Mouse (Mus musculus): ENCODE data around the gene Fam210b. TPM values are rescaled to one million over a fixed set of nuclear protein-coding genes. Genes with fewer than 3 reads are reported as not detected.
"Not testable (repeated sequence)": the region's sequence is repeated elsewhere in the genome, so short reads cannot be mapped to it uniquely, and the experiment has no call there.

Fam210b gene
- 131 and 149 TPM in 2 replicates for polyA plus RNA-seq (2015; fragmentation: Nextera tagmentation; extraction: Ambion mirVana)

GRCm38 (mm10) chr2:172345258-172345738, at the start of gene Fam210b:
Fam210b (plus strand) TSS chr2:172345565.
- under 1% methylated on average over 35 of the region's 35 CpGs for WGBS (ENCODE audit: insufficient replicate concordance)
- peaks cover 24% of the 10 kb centered on the region for H3K36me3 ChIP-seq
- H3K9ac ChIP-seq, result peak within 1 kb of the TSS; percentile 97
- DNase-seq, result peak; percentile 96
- H3K4me3 ChIP-seq (replicated peaks), result peak within 1 kb of the TSS; percentile 87
- H3K9me3 ChIP-seq (replicated peaks), result no peaks in the 10 kb centered on the region
- peaks cover 4% of the 10 kb centered on the region; the same call in 1 of the 2 replicates for H3K27me3 ChIP-seq
- ATAC-seq (ENCODE audit: low read depth), result peak; percentile 72
- peak within 1 kb of the TSS; percentile 94 for H3K4me2 ChIP-seq
- peaks cover 53% of the 10 kb centered on the region for H3K4me1 ChIP-seq (replicated peaks)
- peak within 1 kb of the TSS; percentile 100 for H3K27ac ChIP-seq

DNA sequence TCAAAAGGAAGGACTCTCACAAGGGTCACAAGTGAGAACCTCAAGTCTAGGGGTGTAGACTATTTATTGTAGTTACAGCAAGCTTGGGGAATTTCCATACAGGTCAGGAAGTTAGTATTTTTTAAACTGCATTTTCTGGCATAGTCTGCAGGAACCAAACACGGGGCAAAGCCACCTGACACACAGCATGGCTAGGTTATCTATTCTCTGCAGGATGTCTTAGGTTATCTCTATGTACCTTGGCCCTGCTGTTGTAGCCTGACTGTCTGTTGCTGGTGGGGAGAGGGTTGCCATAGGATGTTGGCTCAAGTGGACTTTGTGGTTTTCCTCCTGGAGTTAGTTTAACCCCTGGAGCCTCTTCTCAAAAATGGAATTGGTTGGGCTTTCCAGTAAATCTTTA, 47.3 kb upstream of the Fam210b start:
- Histone ChIP-seq H3K27ac (peak overlapping the region; percentile 92), H3K36me3 (no peaks in the 10 kb centered on the region), H3K27me3 (0 out of 2 replicates have a peak, but pooled peaks cover 4% of the 10 kb centered on the region), H3K4me2 (peak overlapping the region; percentile 52), H3K4me1 (replicated peaks) (peaks cover 56% of the 10 kb centered on the region), H3K4me3 (replicated peaks) (no peak overlapping the region; the same call in 1 of the 2 replicates), H3K9ac (peak overlapping the region; percentile 65), H3K9me3 (replicated peaks) (no peaks in the 10 kb centered on the region)
- ATAC-seq (ENCODE audit: low read depth), result peak; percentile 94
- DNase-seq, result peak; percentile 55
- WGBS (ENCODE audit: insufficient replicate concordance), result 0% methylated on average over 1 of the region's 1 CpGs

DNA sequence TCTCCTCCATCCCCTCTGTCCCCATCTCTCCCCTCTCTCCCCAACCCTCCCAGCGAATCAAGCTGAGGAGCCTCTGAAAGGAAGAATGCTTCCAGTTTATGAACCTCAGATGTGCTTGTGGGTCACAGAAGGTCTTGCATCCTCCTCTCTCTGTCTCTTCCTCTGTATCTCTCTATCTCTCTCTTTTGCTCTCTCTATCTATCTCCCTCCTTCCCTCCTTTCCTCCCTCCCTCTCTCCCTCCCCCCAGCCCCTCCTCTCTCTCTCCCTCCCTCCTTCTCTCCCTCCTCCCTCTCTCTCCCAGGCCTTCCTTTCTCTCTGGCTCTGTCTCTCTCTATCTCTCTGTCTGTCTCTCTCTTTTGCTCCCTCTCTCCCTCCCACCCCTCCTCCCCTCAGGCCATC, 46.8 kb upstream of the Fam210b start:
- H3K9ac ChIP-seq, result peak overlapping the region; percentile 65
- 14% methylated on average over 1 of the region's 1 CpGs for WGBS (ENCODE audit: insufficient replicate concordance)
- peak overlapping the region; percentile 52 for H3K4me2 ChIP-seq

GRCm38 (mm10) chr2:172299126-172299921, 46.0 kb upstream of the Fam210b start:
- WGBS (ENCODE audit: insufficient replicate concordance), result 33% methylated on average over 14 of the region's 14 CpGs
- H3K36me3 ChIP-seq, result no peaks in the 10 kb centered on the region
- H3K9ac ChIP-seq, result peak overlapping the region; percentile 65
- peak overlapping the region; percentile 52 for H3K4me2 ChIP-seq
- no peaks in the 10 kb centered on the region for H3K9me3 ChIP-seq (replicated peaks)
- ATAC-seq (ENCODE audit: low read depth), result no peak
- peak overlapping the region; percentile 92 for H3K27ac ChIP-seq
- no peak overlapping the region for H3K4me3 ChIP-seq (replicated peaks)
- peaks cover 50% of the 10 kb centered on the region for H3K4me1 ChIP-seq (replicated peaks)
- 0 out of 2 replicates have a peak, but pooled peaks cover 4% of the 10 kb centered on the region for H3K27me3 ChIP-seq
- DNase-seq, result no peak

More for the DNA sequence above, 46.8 kb upstream of the Fam210b start:
- Histone ChIP-seq H3K27ac (peak overlapping the region; percentile 92), H3K4me1 (replicated peaks) (peaks cover 56% of the 10 kb centered on the region), H3K36me3 (no peaks in the 10 kb centered on the region), H3K27me3 (0 out of 2 replicates have a peak, but pooled peaks cover 4% of the 10 kb centered on the region), H3K9me3 (replicated peaks) (no peaks in the 10 kb centered on the region), H3K4me3 (replicated peaks) (no peak overlapping the region; the same call in 1 of the 2 replicates)
- ATAC-seq (ENCODE audit: low read depth) (peak; percentile 70), DNase-seq (no peak)

- ATAC-seq (ENCODE audit: low read depth) (no peak), DNase-seq (no peak)
- H3K4me1 ChIP-seq (replicated peaks), result peaks cover 40% of the 10 kb centered on the region
- H3K36me3 ChIP-seq, result no peaks in the 10 kb centered on the region
- no peak overlapping the region for H3K4me2 ChIP-seq
- H3K9me3 ChIP-seq (replicated peaks), result no peaks in the 10 kb centered on the region
- H3K9ac ChIP-seq, result no peak overlapping the region
- WGBS (ENCODE audit: insufficient replicate concordance), result 72% methylated on average over 5 of the region's 5 CpGs
- H3K27ac ChIP-seq, result no peak overlapping the region
- H3K4me3 ChIP-seq (replicated peaks), result no peak overlapping the region
- H3K27me3 ChIP-seq, result 0 out of 2 replicates have a peak, but pooled peaks cover 8% of the 10 kb centered on the region
These were observed 43.0 kb upstream of the Fam210b start for GRCm38 (mm10) chr2:172302396-172302795.

DNA sequence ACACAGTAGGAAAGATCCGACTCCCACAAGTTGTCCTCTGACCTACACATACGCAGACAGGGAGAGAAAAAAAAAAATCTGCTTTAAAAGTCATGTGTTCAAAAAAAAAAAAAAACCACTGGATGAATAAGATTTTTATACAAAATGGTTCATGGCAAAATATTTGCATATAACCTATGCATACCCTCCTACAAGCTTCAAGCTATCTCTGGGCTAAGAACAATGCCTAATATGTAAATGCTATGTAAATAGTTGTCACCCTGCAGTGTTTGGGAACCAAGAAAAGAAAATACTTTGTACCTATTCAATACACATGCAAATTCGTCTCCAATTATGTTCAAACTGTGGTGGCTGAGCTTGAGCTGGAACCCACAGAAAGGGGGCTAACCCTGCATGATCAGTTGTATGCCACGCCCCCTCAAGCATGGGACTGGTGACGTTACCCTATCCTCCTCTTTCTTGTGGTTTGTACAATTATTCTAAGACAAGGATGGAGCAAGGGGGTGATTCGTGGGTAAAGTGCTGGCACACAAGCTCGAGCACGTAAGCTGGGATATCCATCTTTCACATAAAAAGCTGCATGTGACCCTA, 41.2 kb upstream of the Fam210b start:
- WGBS (ENCODE audit: insufficient replicate concordance), result 54% methylated on average over 8 of the region's 8 CpGs
- H3K4me1 ChIP-seq (replicated peaks), result peaks cover 21% of the 10 kb centered on the region
- no peak overlapping the region for H3K4me3 ChIP-seq (replicated peaks)
- H3K4me2 ChIP-seq, result no peak overlapping the region
- 0 out of 2 replicates have a peak, but pooled peaks cover 8% of the 10 kb centered on the region for H3K27me3 ChIP-seq
- no peaks in the 10 kb centered on the region for H3K36me3 ChIP-seq
- H3K27ac ChIP-seq, result no peak overlapping the region
- no peaks in the 10 kb centered on the region for H3K9me3 ChIP-seq (replicated peaks)
- H3K9ac ChIP-seq, result no peak overlapping the region
- DNase-seq (no peak), ATAC-seq (ENCODE audit: low read depth) (no peak)

GRCm38 (mm10) chr2:172305546-172305945, 39.8 kb upstream of the Fam210b start:
- H3K27ac ChIP-seq; ATAC-seq (ENCODE audit: low read depth); H3K9ac ChIP-seq; H3K4me2 ChIP-seq; DNase-seq; H3K9me3 ChIP-seq (replicated peaks); H3K4me1 ChIP-seq (replicated peaks); H3K36me3 ChIP-seq; H3K4me3 ChIP-seq (replicated peaks): not testable (repeated sequence)
- H3K27me3 ChIP-seq, result peaks cover 13% of the 10 kb centered on the region
- 60% methylated on average over 7 of the region's 7 CpGs for WGBS (ENCODE audit: insufficient replicate concordance)

GRCm38 (mm10) chr2:172306544-172306943, 38.8 kb upstream of the Fam210b start:
- ATAC-seq (ENCODE audit: low read depth) (no peak), DNase-seq (no peak)
- no peak overlapping the region for H3K27ac ChIP-seq
- no peak overlapping the region for H3K9ac ChIP-seq
- no peak overlapping the region for H3K4me3 ChIP-seq (replicated peaks)
- H3K4me2 ChIP-seq, result no peak overlapping the region
- 48% methylated on average over 4 of the region's 4 CpGs for WGBS (ENCODE audit: insufficient replicate concordance)
- H3K27me3 ChIP-seq, result peaks cover 14% of the 10 kb centered on the region
- H3K9me3 ChIP-seq (replicated peaks), result no peaks in the 10 kb centered on the region
- H3K36me3 ChIP-seq, result no peaks in the 10 kb centered on the region
- peaks cover 9% of the 10 kb centered on the region; the same call in 1 of the 2 replicates for H3K4me1 ChIP-seq (replicated peaks)

GRCm38 (mm10) chr2:172311731-172312130, 33.6 kb upstream of the Fam210b start:
- Histone ChIP-seq H3K27ac (no peak overlapping the region), H3K9me3 (replicated peaks) (no peaks in the 10 kb centered on the region), H3K4me1 (replicated peaks) (no peaks in the 10 kb centered on the region), H3K27me3 (peaks cover 13% of the 10 kb centered on the region), H3K36me3 (no peaks in the 10 kb centered on the region), H3K9ac (no peak overlapping the region), H3K4me2 (no peak overlapping the region), H3K4me3 (replicated peaks) (no peak overlapping the region)
- DNase-seq (no peak), ATAC-seq (ENCODE audit: low read depth) (no peak)
- 79% methylated on average over 9 of the region's 9 CpGs for whole genome bisulfite sequencing (ENCODE audit: insufficient replicate concordance)

- no peak; the same call in 1 of the 2 replicates for ATAC-seq (ENCODE audit: low read depth)
- peak; percentile 44 for DNase-seq
These were observed 24.5 kb upstream of the Fam210b start for GRCm38 (mm10) chr2:172320878-172321277.

GRCm38 (mm10) chr2:172328248-172328647, 17.1 kb upstream of the Fam210b start:
- no peak for ATAC-seq (ENCODE audit: low read depth)
- no peak overlapping the region for H3K4me3 ChIP-seq (replicated peaks)
- no peak overlapping the region for H3K27ac ChIP-seq
- no peak overlapping the region for H3K4me2 ChIP-seq
- no peak for DNase-seq
- no peaks in the 10 kb centered on the region for H3K9me3 ChIP-seq (replicated peaks)
- WGBS (ENCODE audit: insufficient replicate concordance), result 43% methylated on average over 8 of the region's 8 CpGs
- no peaks in the 10 kb centered on the region for H3K36me3 ChIP-seq
- no peak overlapping the region for H3K9ac ChIP-seq
- H3K27me3 ChIP-seq, result peaks cover 32% of the 10 kb centered on the region
- H3K4me1 ChIP-seq (replicated peaks), result no peaks in the 10 kb centered on the region

More at GRCm38 (mm10) chr2:172320878-172321277, 24.5 kb upstream of the Fam210b start:
- Histone ChIP-seq H3K36me3 (no peaks in the 10 kb centered on the region), H3K4me1 (replicated peaks) (no peaks in the 10 kb centered on the region), H3K27me3 (peaks cover 15% of the 10 kb centered on the region; the same call in 1 of the 2 replicates), H3K27ac (no peak overlapping the region), H3K4me2 (no peak overlapping the region), H3K4me3 (replicated peaks) (no peak overlapping the region), H3K9me3 (replicated peaks) (no peaks in the 10 kb centered on the region), H3K9ac (no peak overlapping the region)
- WGBS (ENCODE audit: insufficient replicate concordance), result 14% methylated on average over 9 of the region's 9 CpGs
